Mouse (Mus musculus) olfactory bulb, adult 2 months (tissue): ENCODE data around the gene Klk1. TPM values are rescaled to one million over a fixed set of nuclear protein-coding genes. Genes with fewer than 3 reads are reported as not detected.
"Not testable (repeated sequence)": the region's sequence is repeated elsewhere in the genome, so short reads cannot be mapped to it uniquely, and the experiment has no call there.

Source experiments
- H3K27ac ChIP-seq: fragments of 200-500 bp; 2 replicates; pipeline ENCODE4 v1.5.1; 2012; ENCODE audit warnings: low read depth, low read length; ENCODE audit not compliant: insufficient read depth
- H3K4me1 ChIP-seq: fragments of 200-500 bp; 2 replicates; pipeline ENCODE4 v1.6.1; 2012; ENCODE audit warnings: low read length; ENCODE audit not compliant: control insufficient read depth, insufficient read depth
- H3K4me3 ChIP-seq: fragments of 200-500 bp; 2 replicates; pipeline ENCODE4 v1.5.1; 2012; ENCODE audit warnings: mild to moderate bottlenecking, low read depth, low read length, moderate library complexity; ENCODE audit not compliant: insufficient read depth
- CTCF ChIP-seq: fragments of 200-500 bp; IDR thresholded peaks from 2 replicates; pipeline ENCODE4 v1.5.1; 2012; ENCODE audit warnings: low read depth, mild to moderate bottlenecking, low read length, moderate library complexity; ENCODE audit not compliant: insufficient read depth
- POLR2A ChIP-seq: fragments of 200-500 bp; IDR thresholded peaks from 2 replicates; pipeline ENCODE4 v1.6.1; 2012; ENCODE audit warnings: mild to moderate bottlenecking, low read depth, low read length, moderate library complexity; ENCODE audit not compliant: insufficient read depth
- WGBS: fragments of 180-500 bp; shearing (Covaris S2); methylation state at CpG from one replicate; pipeline ENCODE4 v1.1.7; 2018; 5-methylcytosine and 5-hydroxymethylcytosine counted together
- polyA plus RNA-seq: library from polyadenylated mRNA; stranded (reverse); fragments of >200 nt; gene quantifications from 2 replicates; pipeline ENCODE4 v1.2.4, GENCODE M21; 2012; ENCODE audit warnings: low replicate concordance; ENCODE audit not compliant: missing spikeins, insufficient read depth, insufficient read length

Gene Klk1
- polyA plus RNA-seq, 1 experiment, result not detected

DNA sequence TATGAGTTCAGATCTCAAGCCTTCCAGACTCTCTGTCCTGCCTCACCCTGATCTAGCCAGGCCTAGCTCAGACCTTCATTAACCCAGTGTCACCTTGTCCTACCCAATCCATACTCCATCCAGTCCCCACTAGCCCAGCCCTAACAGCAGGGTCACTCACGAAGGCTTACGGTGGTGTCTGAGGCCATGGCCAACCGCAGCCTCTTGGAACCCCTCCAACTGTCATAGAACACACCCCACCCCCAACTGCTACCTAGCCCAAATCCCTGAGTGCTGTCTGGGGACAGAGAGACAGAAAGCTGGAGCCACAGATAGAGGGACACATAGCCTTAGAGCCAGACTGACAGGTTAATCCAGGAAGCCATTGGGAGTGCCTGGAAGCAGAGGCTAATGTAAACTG is 10.7 kb downstream of the Klk1 start, which contains the start of gene Gm36864:
Gene Gm36864, plus strand, starts transcription at position 269 of the 400 bp plus-strand sequence.
- WGBS, result 71% methylated on average over 3 of the region's 3 CpGs
- Histone ChIP-seq H3K4me1 (no peaks in the 10 kb centered on the region), H3K27ac (no peak within 1 kb of the TSS), H3K4me3 (no peak within 1 kb of the TSS)
- no peak for TF ChIP-seq POLR2A
- TF ChIP-seq CTCF, result no peak

DNA sequence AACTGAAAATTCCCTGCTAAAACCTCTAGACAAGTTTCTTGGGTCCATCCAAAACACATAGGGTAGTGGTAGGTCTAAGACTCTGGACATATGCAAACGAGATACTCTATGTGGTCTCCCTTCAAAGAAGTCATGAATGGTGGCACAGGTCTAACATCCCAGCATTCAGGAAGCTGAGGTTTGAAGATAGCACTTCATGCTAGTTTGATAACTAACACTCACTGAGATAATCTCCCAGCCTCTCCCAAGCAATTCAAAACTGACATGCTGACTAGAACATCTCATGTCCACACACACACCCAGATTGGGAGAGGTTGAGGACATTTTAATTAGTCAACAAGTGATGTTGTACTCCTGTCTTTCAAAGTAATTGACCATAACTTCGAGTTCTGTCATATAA is 14.8 kb downstream of the Klk1 start:
- 36% methylated on average over 2 of the region's 2 CpGs for WGBS
- Histone ChIP-seq H3K4me3 (no peak overlapping the region), H3K4me1 (no peaks in the 10 kb centered on the region), H3K27ac (no peak overlapping the region)
- TF ChIP-seq CTCF (no peak), POLR2A (no peak)

DNA sequence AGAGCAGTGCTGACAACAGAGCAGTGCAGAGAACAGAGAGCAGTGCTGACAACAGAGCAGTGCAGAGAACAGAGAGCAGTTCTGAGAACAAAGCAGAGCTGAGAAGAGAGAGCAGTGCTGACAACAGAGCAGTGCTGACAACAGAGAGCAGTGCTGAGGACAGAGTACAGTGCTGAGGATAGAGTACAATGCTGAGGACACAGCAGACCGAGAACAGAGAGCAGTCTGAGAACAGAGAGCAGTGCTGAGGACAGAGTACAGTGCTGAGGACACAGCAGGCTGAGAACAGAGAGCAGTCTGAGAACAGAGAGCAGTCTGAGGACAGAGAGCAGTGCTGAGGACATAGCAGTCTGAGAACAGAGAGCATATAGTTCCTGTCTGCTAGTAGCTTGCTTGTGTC is 15.6 kb downstream of the Klk1 start:
- H3K4me3 ChIP-seq, result no peak overlapping the region
- WGBS, result 43% methylated on average over 1 of the region's 1 CpGs
- no peak for TF ChIP-seq POLR2A
- TF ChIP-seq CTCF, result no peak
- H3K4me1 ChIP-seq, result no peaks in the 10 kb centered on the region
- H3K27ac ChIP-seq, result no peak overlapping the region

- H3K4me3 ChIP-seq, result no peak overlapping the region
- TF ChIP-seq CTCF, result no peak
- no peak for TF ChIP-seq POLR2A
- 57% methylated on average over 2 of the region's 2 CpGs for WGBS
- H3K4me1 ChIP-seq, result no peaks in the 10 kb centered on the region
- no peak overlapping the region for H3K27ac ChIP-seq
Measured at GRCm38 (mm10) chr7:44241163-44241562, 16.0 kb downstream of the Klk1 start.

GRCm38 (mm10) chr7:44244080-44244479 is 18.9 kb downstream of the Klk1 start:
- no peak overlapping the region for H3K27ac ChIP-seq
- no peak overlapping the region for H3K4me3 ChIP-seq
- 44% methylated on average over 1 of the region's 1 CpGs for WGBS
- peaks cover 3% of the 10 kb centered on the region; the same call in 1 of the 2 replicates for H3K4me1 ChIP-seq
- TF ChIP-seq CTCF (no peak), POLR2A (no peak)

DNA sequence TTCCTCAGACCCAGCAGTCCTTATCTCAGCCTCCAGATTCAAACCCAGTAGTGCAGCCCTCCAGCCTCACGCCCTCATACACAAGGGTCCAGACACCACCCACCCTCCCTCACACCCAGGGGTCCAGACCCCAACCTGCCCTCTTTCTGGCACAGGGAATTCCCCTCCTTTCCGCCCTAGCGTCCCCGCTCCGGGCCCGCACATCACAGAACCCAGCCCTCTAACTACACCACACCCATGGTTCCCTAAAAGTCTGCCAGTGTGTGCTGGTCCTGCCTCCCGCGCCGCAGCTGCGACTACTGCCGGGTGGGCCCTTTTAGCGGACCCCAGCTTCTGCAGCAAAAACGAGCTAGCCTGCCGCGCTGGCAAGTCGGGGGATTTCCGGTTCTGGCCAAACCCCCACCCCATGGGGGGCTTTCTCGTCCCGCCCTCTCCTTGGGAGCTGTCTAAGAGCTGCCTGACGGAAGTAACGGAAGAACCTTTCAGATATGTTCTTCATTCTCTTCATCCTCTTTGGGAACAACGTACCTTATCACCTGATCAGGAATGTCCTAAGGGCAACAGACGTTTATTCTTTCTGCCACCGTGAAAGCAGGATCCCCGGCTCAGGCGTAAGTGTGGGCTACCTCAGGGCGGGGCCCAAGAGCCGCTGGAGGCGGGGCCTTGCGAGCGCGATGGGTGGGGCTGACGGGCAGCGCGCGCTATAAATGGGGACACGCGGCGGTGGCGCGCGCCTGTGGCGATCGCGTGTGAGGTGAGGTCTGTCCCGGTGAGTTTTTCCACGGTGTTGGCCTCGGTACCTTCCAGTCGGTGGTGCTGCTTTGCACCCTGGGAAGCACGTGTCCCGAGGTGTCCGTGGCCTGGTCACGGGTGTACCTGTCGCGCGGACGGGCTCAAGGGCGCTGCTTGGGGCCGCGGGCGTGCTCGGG is 21.2 kb downstream of the Klk1 start, which contains the start of the genes 1700028J19Rik and 2410002F23Rik:
Gene 1700028J19Rik, minus strand, starts transcription at position 641 of the 929 bp plus-strand sequence.
Gene 2410002F23Rik, plus strand, starts transcription at position 668 of the 929 bp plus-strand sequence.
- under 1% methylated on average over 62 of the region's 62 CpGs for WGBS
- peak; percentile 98 for TF ChIP-seq POLR2A
- TF ChIP-seq CTCF, result peak; percentile 8; the same call in 1 of the 2 replicates

GRCm38 (mm10) chr7:44246984-44247470 is 21.9 kb downstream of the Klk1 start:
- under 1% methylated on average over 23 of the region's 23 CpGs for WGBS
- H3K4me3 ChIP-seq, result peak overlapping the region; percentile 95
- H3K27ac ChIP-seq, result peak overlapping the region; percentile 91
- TF ChIP-seq CTCF (no peak), POLR2A (no peak)
- H3K4me1 ChIP-seq, result peaks cover 3% of the 10 kb centered on the region; the same call in 1 of the 2 replicates

More for the DNA sequence above, 21.2 kb downstream of the Klk1 start, which contains the start of the genes 1700028J19Rik and 2410002F23Rik:
- Histone ChIP-seq H3K4me3 (peak within 1 kb of the TSS; percentile 95), H3K27ac (peak within 1 kb of the TSS; percentile 91), H3K4me1 (peaks cover 3% of the 10 kb centered on the region; the same call in 1 of the 2 replicates)

DNA sequence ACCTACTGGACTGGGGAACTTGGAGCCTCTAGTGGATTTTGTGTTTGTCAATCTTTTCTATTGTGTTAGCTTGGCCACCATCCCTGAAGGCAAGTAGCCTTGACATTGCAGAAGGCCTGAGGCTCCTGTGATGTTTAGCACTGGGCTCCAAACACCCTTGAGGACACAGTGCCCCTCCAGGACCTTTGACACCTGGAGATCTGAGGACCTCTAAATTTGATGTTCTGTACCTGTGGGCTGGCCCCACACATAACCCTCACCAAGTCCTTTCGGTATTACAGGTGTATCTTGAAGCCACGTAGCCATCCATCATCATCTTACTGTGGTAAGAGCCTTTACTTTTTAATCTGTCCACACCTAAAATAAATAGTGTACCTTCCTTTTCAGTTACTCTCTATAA is 22.8 kb downstream of the Klk1 start:
- Histone ChIP-seq H3K4me1 (peaks cover 5% of the 10 kb centered on the region), H3K4me3 (no peak overlapping the region), H3K27ac (no peak overlapping the region)
- TF ChIP-seq CTCF (no peak), POLR2A (no peak)
- 90% methylated on average over 2 of the region's 2 CpGs for WGBS

DNA sequence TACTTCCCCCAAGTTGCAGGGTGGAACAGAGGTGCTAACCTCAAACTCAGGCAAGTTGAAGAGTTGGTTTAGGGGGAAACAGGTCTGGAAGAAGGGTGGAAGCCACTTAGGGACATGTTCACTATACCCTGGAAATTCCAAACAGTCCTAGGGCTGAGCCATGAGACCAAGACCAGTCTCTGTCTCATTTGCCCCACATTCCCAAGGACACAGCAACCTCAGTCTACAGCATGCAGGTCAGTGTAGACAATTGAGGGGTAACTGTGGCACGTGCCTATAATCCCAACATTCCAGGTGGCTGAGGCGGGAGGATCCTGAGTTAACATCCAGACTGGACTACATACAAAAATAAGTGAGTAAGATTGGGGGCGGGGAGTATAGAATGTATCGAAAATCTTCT is 24.1 kb downstream of the Klk1 start:
- peaks cover 7% of the 10 kb centered on the region for H3K4me1 ChIP-seq
- 95% methylated on average over 4 of the region's 4 CpGs for WGBS
- TF ChIP-seq POLR2A, result no peak
- no peak for TF ChIP-seq CTCF
- H3K27ac ChIP-seq, result no peak overlapping the region
- H3K4me3 ChIP-seq, result no peak overlapping the region

DNA sequence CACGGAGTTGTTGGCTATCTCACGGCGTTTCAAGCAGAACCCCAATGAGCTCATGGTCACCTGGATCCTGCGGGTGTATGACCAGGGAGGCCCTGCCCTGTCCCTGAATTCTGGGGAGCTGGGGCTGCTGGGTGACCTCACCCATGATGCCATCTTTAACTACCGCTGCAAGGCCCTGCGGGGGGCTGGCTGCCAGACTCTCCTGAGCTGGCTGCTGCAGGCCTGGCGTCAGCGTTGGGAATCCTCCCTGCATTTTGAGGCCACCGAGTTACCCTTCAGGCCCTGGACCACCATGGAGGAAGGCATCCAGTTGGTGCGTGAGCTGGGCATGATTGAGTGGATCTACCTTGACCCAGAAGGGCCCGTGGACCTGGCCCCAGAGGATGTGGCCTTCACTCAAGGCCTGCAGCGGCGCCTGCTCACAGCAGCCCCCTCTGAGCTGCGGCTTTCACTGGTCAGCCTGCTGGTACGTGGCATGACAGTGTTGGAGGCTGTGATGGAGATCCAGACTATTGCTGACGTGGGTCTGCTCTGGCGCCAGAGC is 25.6 kb downstream of the Klk1 start:
- not testable (repeated sequence) for H3K4me3 ChIP-seq, H3K27ac ChIP-seq, H3K4me1 ChIP-seq
- 86% methylated on average over 17 of the region's 17 CpGs for WGBS
